Mouse (Mus musculus) adrenal gland, postnatal 36 days (tissue): Measurements from ENCODE around the gene Cfap61. TPM values are rescaled to one million over a fixed set of nuclear protein-coding genes. Genes with fewer than 3 reads are reported as not detected.

Experiments used
- DNase-seq, 2 experiments: peaks; one replicate each; pipeline ENCODE4 v3.0.0; 2021; ENCODE audit warnings: mixed read lengths in 1 of 2
- total RNA-seq, 2 experiments: library from RNA; stranded (reverse); gene quantifications; 2 replicates each; pipeline ENCODE4 v1.2.3; 2021

Gene Cfap61
- total RNA-seq, 2 experiments from 2014 or later: 21.3 to 27.2 TPM

DNA sequence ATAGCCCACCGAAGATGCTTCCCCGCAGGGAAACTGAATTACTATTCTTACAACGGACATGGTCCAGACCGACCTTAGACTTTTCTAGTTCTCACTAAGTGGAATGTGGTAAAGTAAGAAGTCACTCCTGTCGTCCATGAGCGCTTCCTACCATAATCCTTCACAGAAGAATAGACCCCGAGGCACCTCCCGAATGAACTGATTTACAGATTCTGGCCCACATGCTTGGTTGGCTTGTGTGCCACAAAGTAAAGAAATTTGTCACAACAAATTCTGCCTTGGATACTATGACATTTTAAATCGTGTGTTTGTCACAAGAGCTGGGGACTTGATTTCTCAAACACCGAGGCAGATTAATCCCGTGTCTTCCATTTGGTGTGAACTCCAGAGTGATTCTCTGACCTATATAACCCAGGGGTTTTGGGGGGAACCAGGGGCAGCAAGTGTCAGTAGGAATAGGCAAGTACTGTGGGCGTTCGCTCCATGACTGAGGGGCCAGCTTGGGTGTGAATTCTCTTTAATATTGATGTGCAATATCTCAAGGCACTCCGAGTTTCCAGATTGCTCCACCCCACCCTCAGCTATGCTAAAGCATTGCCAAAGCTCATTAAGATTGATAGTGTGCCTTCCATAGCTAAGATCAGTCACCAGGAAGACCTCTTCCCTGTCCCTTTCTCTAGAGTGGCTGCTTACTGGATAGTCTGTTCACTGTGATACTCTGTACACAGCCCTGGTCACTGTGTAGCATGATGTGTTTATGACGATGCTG, 214.8 kb downstream of the Cfap61 start:
- DNase-seq: no peak

DNA sequence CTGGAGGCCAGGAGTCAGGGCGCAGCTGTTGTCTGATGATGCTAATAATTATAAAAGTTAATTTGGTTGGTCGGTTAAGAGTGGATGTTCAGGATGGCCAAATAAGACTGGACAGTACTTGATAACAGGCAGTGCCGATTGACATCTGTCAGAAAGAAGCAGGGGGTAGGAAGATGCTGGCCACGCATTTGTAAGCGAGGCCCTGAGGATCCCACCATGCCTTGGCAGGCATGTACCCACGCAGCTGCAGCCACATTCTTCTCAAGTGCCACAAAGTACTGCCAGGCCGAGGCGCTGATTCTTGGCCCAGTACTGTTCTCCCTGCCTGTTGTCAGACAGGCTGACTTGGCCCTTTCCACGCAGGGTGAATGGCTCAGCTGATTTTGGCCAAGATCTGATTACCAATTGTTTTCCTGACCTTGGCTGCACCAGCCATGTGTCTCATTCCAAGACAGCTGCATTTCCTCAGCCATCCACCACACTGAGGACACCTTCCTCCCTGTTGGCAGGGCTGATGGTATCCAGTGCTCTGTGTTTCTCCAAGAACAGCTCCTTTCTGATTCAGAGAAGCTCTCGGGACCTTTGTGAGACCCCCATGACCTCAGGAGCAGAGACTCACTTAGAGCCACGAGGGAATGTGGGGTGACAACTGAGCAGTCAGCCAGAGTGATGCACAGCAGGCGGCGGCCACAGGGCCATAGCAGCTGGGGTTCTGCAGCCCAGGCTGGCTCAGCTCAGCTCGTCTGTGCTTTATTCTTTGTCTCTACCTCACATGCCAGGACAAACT, 233.6 kb downstream of the Cfap61 start:
- DNase-seq: peak in 1 of 2 experiments; percentile 4

- no peak for DNase-seq
Measured at GRCm38 (mm10) chr2:146169492-146169891, 234.9 kb downstream of the Cfap61 start.

DNA sequence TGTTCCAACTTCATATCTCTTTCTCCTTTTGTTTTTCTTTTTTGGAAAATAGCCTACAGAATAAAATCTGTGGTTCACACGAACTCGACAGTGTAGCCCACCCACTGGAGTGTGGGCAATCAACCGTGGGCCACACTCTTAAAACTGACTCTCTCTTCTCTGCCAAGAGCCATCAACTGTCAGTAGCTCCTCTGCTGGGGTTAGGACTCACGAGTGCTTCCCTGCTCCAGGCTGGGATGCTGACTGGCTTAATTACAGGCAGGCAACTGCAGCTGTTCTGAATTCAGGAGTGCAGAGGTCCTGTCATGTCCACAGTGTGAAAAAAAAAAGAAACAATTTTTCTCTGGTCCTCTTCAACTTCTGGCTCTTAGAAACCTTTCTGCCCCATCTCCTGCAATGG, 237.5 kb downstream of the Cfap61 start:
- DNase-seq: no peak

DNA sequence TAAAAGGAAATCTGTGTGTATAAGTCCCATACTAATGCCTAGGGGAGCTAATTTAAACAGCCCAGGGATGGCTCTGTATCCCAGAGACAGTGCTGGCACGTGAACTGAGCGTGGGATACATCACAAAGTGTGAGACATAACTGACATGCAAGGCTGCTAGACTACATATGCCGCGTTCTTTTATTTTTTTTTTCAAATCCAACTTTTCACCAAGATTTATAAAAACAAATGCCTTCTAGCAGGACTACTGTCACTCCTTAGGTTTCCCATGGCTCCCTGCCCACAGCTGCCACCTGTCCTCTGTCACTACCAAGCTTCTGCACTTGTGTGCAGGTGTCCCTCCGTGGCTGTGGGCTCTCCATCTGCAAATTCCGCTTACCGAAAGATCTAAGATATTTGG, 239.6 kb downstream of the Cfap61 start:
- no peak for DNase-seq

GRCm38 (mm10) chr2:146178718-146179117, 244.1 kb downstream of the Cfap61 start:
- no peak for DNase-seq

DNA sequence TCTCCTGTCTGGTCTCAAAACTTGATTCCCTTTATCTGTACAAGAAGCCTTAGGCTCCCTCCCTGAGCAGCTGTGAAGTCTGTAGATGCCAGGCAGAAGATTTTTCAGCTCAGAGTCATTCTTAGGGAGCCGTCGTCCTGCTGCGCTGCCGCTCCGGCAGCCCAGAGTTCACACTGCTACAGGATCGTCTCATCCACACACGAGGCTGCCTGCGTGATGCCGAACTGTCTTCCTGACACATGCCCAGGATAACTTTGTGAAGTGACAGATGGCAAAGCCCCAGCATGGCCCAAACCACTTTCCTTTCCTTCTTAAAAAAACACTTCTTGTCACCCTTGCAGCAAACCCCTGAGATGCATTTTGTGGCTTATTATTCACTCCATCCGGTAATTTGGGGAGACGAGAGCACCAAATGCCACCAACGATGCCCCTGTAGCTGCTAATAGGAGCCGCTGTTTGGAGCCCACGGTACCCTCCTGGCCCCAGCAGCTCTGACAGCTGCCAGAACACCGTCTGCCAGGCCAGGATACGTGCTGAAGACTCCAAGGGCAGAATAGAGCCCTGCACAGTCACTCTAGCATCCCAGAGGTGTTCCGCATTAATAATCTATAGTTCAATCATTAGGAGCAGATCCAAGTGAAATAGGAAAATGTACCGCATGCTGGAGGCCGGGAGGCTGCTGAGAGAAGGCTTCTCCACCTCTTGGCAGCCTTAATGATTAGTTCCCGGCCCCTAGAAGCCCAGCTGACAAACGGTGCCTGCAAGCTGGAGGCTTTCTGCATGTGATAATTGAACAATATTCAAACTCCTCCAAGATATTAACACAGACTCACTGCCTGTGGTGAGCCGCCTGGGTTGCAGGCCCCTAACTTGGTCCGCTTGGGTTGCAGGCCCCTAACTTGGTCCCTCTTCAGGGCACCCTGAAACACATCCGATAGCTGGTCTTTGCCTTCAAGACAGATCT, 249.5 kb downstream of the Cfap61 start:
- DNase-seq: no peak

GRCm38 (mm10) chr2:146196126-146196525, 261.5 kb downstream of the Cfap61 start:
- no peak for DNase-seq

DNA sequence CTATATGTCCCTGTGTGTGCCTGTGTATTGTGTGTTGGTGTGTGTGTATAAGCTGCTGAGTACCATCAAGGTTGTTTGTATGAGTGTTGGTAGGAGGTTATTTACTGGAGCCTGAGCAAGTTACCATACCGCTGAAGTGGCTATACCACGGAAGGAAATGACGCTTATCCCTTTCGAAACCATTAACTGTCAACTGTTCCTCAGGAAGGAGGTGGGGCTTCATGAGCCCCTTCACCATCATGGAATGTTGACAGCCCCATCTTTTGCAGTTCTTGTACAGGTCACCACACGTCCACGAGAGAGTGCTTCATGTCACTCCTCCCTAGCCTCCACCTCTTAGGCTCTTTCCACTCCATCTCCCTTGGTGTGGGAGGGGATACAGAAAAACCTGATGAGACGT, 263.4 kb downstream of the Cfap61 start:
- no peak for DNase-seq

GRCm38 (mm10) chr2:146210968-146211367, 276.4 kb downstream of the Cfap61 start:
- DNase-seq: no peak

DNA sequence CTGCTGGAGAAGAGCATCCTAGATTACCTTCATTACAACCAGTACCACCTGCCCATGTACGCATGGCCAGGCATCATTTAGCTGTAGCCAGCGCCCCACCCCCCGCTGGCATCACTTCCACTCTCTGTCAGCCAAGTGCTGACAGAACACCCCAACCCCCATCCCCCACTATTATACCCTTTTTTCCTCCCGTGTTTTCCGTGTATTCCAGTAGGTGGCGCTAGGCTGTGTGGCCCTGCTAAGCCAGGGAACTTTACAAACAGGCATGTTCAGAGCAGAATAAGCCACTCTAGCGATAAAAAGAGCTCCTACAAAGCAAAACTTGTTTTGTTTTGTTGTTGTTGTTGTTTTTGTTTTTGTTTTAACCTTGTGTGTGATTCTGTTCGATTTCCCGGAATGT, 280.1 kb downstream of the Cfap61 start:
- peak; percentile 33 to 40 for DNase-seq

DNA sequence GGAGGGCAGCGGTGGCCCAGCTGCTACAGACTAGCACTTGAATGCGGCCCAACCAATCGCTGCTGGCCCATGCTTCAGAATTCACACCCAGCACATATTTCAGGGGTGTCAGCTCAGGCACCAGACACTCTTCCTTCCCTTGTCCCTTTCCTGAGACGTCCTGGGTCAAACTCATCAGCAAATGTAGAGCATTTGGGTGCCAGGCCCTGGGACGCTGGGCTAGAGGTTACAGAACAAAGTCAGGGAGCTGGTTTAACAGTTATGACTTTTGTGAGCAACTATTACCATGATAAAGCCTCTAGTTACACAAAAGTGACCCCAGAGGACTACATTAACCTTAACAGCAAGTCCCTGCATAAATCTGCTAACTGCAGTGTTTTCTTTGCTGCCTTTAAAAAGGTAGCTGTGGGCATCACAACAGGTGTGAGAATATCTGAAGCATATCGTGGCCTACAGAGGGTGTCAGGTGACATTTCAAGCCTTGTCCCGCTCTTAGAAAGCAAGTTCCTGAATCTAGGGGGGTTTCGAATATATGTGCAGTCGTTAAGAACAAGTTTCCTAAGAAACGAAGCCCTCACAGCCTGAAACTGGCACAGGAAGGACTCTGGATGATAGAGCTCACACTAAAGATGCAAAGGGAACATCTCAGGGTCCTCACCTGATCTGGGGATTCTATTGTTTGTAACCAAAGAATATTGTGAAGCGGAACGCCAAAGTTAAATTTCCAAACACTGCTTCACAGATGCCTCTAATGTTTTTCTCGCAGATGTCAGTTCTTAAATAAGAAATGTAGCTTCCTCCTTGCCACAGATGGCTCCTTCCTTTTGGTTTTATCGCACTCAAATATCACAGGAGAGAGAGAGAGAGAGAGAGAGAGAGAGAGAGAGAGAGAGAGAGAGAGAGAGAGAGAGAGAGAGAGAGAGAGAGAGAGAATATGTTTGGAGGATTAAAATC, 281.8 kb downstream of the Cfap61 start:
- DNase-seq: no peak

- DNase-seq: no peak
Measured at GRCm38 (mm10) chr2:146217227-146217980, 282.8 kb downstream of the Cfap61 start.

DNA sequence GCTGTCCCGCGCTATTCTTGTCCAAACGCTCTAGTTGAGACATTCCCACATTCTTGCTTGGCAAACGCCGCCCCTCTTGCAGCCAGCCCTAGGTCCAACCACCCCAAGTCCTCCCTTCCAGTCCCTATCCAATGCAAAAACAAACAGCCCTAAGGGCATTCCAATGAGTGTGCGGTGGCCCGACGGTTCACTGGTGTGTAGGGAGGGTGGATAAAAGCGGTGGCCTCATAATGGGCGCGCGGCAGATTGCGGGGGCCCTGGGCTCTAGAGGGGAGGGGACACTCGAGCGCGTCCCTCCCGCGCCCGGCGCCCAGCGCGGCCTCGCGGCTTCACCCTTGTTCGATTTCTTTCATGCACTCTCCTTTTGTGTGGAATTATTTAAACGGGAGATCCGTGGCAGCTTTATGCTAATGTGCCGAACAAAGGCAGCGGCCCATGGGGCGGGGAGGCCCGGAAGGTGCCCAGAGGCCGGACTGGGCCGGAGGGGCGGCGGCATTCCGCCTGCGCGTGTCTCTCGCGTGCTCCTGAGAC, 283.6 kb downstream of the Cfap61 start:
- DNase-seq: no peak

DNA sequence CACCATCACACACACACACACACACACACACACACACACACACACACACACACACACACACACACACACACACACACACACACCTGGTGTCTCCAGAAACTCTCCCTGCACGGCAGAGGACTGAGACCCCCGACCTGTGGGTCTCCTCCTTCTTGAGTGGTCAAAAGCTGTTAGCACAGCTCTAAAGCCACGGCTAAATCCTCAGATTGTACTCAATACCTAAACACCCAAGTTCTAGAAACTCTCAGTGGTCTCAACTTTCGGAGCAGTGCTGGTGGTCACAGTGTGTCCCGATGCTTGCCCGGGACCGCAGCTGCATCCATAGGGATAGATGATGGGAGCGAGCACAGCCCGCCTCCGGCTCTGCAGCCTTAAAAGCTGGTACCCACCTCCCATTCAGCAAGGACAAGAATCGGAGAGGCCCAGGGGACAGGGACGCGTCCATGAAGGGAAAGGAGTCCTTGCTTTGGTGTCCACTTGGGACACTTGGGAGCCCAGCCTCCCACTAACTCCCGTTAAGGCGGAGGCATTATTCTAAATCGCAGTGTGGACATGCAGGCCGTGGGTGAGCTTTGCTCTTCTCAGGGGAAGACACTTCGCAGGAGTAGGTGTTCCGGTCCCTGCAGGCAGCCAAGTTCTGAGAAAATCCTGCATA, 284.4 kb downstream of the Cfap61 start:
- no peak for DNase-seq

DNA sequence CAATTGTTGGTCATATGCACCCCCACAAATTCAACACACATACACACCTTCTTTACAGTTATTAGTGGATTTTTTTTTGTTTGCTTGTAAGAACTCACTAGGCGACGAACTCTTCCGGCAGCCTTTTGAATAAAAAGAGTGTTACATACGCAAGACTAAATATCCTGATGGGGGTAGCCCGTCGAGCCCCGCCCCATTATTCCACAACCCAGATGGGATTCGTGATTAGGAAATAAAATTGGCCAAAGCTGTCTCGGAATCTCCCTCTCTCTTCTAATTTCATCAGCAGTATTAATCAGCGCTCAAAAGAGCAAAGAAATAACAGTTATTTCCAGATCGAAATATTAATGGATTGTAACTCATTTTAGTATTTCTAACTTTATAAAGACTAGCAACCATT, 285.2 kb downstream of the Cfap61 start:
- DNase-seq: no peak

DNA sequence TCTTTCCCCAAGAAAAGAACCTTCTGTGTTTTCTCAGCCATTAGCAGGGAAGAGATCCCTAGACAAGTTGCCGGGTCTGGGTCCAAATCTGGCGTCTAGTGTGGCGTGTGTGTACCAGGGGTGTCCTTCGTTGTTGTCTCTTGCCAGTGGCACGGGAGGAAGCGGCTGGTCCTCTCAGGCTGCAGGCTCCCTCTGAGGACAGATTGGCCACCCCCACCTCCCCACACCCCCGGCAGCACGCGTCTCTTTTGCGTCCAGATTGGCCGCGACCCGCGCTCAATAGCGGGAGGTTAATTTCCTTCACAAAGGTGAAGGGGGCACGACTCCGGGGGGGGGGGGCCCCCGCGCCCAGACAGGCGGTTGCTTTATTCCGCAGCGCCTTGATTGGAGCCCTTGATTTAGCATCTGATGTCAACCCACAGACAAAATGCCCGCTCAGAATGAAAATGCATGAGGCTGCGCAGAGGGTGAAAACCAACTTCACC, 286.0 kb downstream of the Cfap61 start:
- no peak for DNase-seq

GRCm38 (mm10) chr2:146221076-146221928, 286.7 kb downstream of the Cfap61 start, which contains the start of gene Insm1:
Gene Insm1, plus strand, starts transcription at chr2:146221921.
- peak; percentile 51 to 52 for DNase-seq
